Mouse (Mus musculus) forebrain, embryonic 11.5 days (tissue): ENCODE measurements around the gene E130114P18Rik. TPM values are rescaled to one million over a fixed set of nuclear protein-coding genes. Genes with fewer than 3 reads are reported as not detected.

ENCODE experiments used
- ATAC-seq: fragments of 200-750 bp; cut with Nextera tagmentation; replicated peaks from 2 replicates; pipeline ENCODE4 v1.8.0; 2017; ENCODE audit warnings: moderate TSS enrichment; ENCODE audit not compliant: low FRiP score
- DNase-seq: peaks from one replicate; pipeline ENCODE4 v3.0.0-alpha.2; 2017; ENCODE audit warnings: low spot score
- H3K27ac ChIP-seq: fragments of 300-500 bp; sonication (generic); 2 replicates; pipeline ENCODE4 v1.5.1; 2014; ENCODE audit warnings: low read depth, low read length
- H3K27me3 ChIP-seq: fragments of 300-500 bp; sonication (generic); 2 replicates; pipeline ENCODE4 v1.6.1; 2014; ENCODE audit warnings: mild to moderate bottlenecking, low read length, mixed read lengths; ENCODE audit not compliant: control insufficient read depth, insufficient read depth
- H3K36me3 ChIP-seq: fragments of 300-500 bp; sonication (generic); 2 replicates; pipeline ENCODE4 v1.6.1; 2014; ENCODE audit warnings: mild to moderate bottlenecking, low read length, moderate library complexity, mixed read lengths; ENCODE audit not compliant: control insufficient read depth, insufficient read depth
- H3K4me1 ChIP-seq: fragments of 300-500 bp; sonication (generic); replicated peaks from 2 replicates; pipeline ENCODE4 v1.6.1; 2014; ENCODE audit warnings: low read length, mixed read lengths; ENCODE audit not compliant: control insufficient read depth, insufficient read depth
- H3K4me2 ChIP-seq: fragments of 300-500 bp; sonication (generic); 2 replicates; pipeline ENCODE4 v1.6.1; 2014; ENCODE audit warnings: low read depth, mild to moderate bottlenecking, low read length, moderate library complexity, mixed read lengths; ENCODE audit not compliant: severe bottlenecking
- H3K4me3 ChIP-seq: fragments of 300-500 bp; sonication (generic); 2 replicates; pipeline ENCODE4 v1.5.1; 2014; ENCODE audit warnings: low read depth, low read length
- H3K9ac ChIP-seq: fragments of 300-500 bp; sonication (generic); 2 replicates; pipeline ENCODE4 v1.6.1; 2014; ENCODE audit warnings: low read length
- H3K9me3 ChIP-seq: fragments of 300-500 bp; sonication (generic); 2 replicates; pipeline ENCODE4 v1.6.1; 2016; ENCODE audit warnings: low read length, mixed read lengths; ENCODE audit not compliant: control insufficient read depth
- WGBS: fragments of 180-500 bp; shearing (Covaris S2); extraction: QIAGEN DNeasy Blood & Tissue Kit; methylation state at CpG from one replicate; pipeline ENCODE4 v1.1.7; 2014; 5-methylcytosine and 5-hydroxymethylcytosine counted together
- polyA plus RNA-seq: library from polyadenylated mRNA; unstranded; fragments of >200 nt; fragmentation: Nextera tagmentation; extraction: Ambion mirVana; gene quantifications from 2 replicates; pipeline ENCODE4 v1.2.1, GENCODE M21; 2014

Gene E130114P18Rik
- polyA plus RNA-seq, 1 experiment from 2014 or later: 45.7 TPM

DNA sequence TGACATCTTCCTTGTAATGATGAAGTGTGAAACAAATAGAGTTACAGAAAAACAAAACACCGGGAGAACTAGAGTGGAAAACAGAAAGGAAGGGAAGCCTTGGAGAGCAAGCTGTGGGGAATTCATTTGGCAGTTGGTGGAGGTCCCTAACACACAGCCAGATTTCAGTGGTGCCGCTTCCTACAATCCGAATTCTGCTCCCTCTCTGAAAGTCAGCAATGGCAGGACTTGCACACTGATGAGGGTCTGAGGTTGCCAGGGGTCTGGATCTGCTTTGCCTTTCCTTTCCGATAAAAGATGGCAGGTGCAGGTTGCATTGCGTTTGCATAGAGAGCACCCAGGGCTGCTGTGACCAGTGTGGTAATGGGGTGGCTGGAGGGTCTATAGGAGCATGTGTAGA, 18.1 kb upstream of the E130114P18Rik start:
- H3K27ac ChIP-seq: no peak overlapping the region
- DNase-seq (no peak), ATAC-seq (no peak)
- no peaks in the 10 kb centered on the region for H3K9me3 ChIP-seq
- H3K27me3 ChIP-seq: no peaks in the 10 kb centered on the region
- no peaks in the 10 kb centered on the region; the same call in 1 of the 2 replicates for H3K36me3 ChIP-seq
- no peak overlapping the region for H3K4me2 ChIP-seq
- H3K4me1 ChIP-seq: 0 out of 2 replicates have a peak, but pooled peaks cover 2% of the 10 kb centered on the region
- H3K9ac ChIP-seq: no peak overlapping the region
- WGBS: 80% methylated on average over 5 of the region's 5 CpGs
- no peak overlapping the region for H3K4me3 ChIP-seq

DNA sequence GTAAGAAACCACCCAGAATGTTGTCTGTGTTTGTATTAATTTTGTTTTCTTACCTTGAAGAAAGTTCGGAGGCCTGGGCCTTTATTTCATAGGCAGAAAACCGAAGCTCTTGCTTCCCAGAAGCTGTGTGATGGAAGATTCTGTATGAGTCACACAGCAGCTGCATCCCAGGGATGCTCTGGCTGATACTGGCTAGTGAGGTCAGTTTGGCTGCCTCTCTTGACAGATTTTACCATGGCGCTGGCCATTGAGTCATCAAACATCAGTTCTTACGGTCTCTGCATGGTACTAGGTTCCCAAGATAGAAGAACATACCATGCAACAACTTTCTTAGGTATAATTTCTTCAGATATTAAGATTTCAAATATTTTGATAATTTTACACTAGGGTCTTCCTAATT, 17.0 kb upstream of the E130114P18Rik start:
- H3K27me3 ChIP-seq: no peaks in the 10 kb centered on the region
- H3K27ac ChIP-seq: no peak overlapping the region
- 0 out of 2 replicates have a peak, but pooled peaks cover 2% of the 10 kb centered on the region for H3K4me1 ChIP-seq
- ATAC-seq (no peak), DNase-seq (no peak)
- no peaks in the 10 kb centered on the region; the same call in 1 of the 2 replicates for H3K36me3 ChIP-seq
- H3K4me2 ChIP-seq: no peak overlapping the region
- no peak overlapping the region for H3K4me3 ChIP-seq
- 90% methylated on average over 4 of the region's 4 CpGs for WGBS
- no peak overlapping the region for H3K9ac ChIP-seq
- no peaks in the 10 kb centered on the region for H3K9me3 ChIP-seq

DNA sequence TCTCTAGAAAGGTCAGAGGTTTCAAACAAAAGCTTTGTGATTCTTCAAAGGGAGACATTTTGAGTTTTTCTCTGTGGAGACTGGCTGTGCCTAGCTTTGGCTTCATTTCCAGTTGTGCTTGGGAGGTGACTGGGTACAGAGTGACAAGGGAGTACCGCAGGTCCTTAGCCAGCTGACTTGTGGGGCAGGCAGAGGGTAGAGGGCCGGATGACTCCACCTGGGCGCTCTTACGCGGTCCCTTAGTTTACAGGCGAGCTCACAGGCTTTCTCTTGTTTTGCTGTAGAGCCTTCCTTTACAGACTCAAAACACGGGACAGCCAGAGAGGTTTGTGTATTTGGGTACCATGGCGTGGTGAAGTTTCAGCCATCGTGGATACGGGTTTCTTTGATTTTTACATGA, 16.1 kb upstream of the E130114P18Rik start:
- Histone ChIP-seq H3K4me2 (no peak overlapping the region), H3K4me3 (no peak overlapping the region), H3K27ac (no peak overlapping the region), H3K9me3 (no peaks in the 10 kb centered on the region), H3K9ac (no peak overlapping the region), H3K36me3 (no peaks in the 10 kb centered on the region; the same call in 1 of the 2 replicates), H3K27me3 (no peaks in the 10 kb centered on the region), H3K4me1 (0 out of 2 replicates have a peak, but pooled peaks cover 2% of the 10 kb centered on the region)
- 88% methylated on average over 10 of the region's 10 CpGs for WGBS
- no peak for ATAC-seq
- no peak for DNase-seq

DNA sequence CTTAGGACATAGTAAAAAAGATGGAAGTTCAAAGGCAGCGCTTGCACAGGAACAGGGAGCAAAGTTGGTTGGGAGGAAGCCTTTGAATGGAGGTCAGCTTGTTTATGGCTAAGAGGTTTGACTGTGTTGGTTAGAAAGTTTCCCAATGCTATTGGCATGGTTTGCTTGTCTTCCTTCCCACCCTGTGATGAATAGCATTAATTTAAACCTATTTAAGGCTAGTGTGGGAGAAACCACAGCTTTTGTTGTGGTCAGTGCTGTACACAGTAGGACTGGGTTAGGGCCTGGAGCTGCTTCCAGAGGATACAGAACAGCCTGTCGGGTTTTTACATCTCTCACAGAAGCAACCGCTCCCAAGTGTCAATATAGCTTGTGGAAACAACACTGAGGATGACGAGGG, 10.7 kb upstream of the E130114P18Rik start:
- peaks cover 1% of the 10 kb centered on the region; the same call in 1 of the 2 replicates for H3K36me3 ChIP-seq
- no peak for ATAC-seq
- H3K4me3 ChIP-seq: no peak overlapping the region
- H3K9me3 ChIP-seq: no peaks in the 10 kb centered on the region
- H3K27ac ChIP-seq: no peak overlapping the region
- DNase-seq: no peak
- WGBS: 76% methylated on average over 4 of the region's 4 CpGs
- H3K4me1 ChIP-seq: peaks cover 2% of the 10 kb centered on the region; the same call in 1 of the 2 replicates
- H3K4me2 ChIP-seq: no peak overlapping the region
- no peak overlapping the region for H3K9ac ChIP-seq
- no peaks in the 10 kb centered on the region; the same call in 1 of the 2 replicates for H3K27me3 ChIP-seq

- H3K27ac ChIP-seq: no peak overlapping the region
- WGBS: 82% methylated on average over 3 of the region's 3 CpGs
- no peak for DNase-seq
Observed at GRCm38 (mm10) chr4:97787515-97787914, 9.6 kb upstream of the E130114P18Rik start.

DNA sequence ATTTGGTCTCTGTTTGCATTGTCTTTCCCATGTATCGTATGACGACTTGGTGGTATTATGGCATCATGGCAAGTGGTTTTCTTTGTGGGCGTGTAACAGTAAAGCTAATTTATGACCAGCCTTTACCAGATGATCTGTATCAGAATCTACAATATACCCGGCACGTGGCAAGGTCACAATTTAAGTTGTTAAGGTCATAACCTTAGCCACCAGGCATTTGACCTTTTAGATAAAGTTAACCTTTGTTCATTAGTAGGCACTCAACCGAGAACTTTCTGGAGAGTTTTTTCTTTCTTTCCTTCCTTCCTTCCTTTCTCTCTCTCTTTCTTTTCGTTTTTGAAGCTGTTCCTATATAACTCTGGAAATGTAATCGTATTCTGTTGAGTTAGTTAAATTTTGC, 8.7 kb upstream of the E130114P18Rik start:
- H3K4me3 ChIP-seq: no peak overlapping the region
- H3K27me3 ChIP-seq: no peaks in the 10 kb centered on the region; the same call in 1 of the 2 replicates
- H3K36me3 ChIP-seq: peaks cover 7% of the 10 kb centered on the region
- 63% methylated on average over 8 of the region's 8 CpGs for WGBS
- H3K4me2 ChIP-seq: no peak overlapping the region
- DNase-seq (no peak), ATAC-seq (no peak)
- no peak overlapping the region for H3K9ac ChIP-seq
- no peaks in the 10 kb centered on the region; the same call in 1 of the 2 replicates for H3K4me1 ChIP-seq
- H3K27ac ChIP-seq: no peak overlapping the region
- H3K9me3 ChIP-seq: no peaks in the 10 kb centered on the region; the same call in 1 of the 2 replicates

More at GRCm38 (mm10) chr4:97787515-97787914, 9.6 kb upstream of the E130114P18Rik start:
- Histone ChIP-seq H3K9ac (no peak overlapping the region), H3K4me2 (no peak overlapping the region), H3K4me1 (peaks cover 2% of the 10 kb centered on the region; the same call in 1 of the 2 replicates), H3K4me3 (no peak overlapping the region), H3K36me3 (peaks cover 7% of the 10 kb centered on the region), H3K9me3 (no peaks in the 10 kb centered on the region; the same call in 1 of the 2 replicates), H3K27me3 (no peaks in the 10 kb centered on the region; the same call in 1 of the 2 replicates)
- no peak for ATAC-seq

DNA sequence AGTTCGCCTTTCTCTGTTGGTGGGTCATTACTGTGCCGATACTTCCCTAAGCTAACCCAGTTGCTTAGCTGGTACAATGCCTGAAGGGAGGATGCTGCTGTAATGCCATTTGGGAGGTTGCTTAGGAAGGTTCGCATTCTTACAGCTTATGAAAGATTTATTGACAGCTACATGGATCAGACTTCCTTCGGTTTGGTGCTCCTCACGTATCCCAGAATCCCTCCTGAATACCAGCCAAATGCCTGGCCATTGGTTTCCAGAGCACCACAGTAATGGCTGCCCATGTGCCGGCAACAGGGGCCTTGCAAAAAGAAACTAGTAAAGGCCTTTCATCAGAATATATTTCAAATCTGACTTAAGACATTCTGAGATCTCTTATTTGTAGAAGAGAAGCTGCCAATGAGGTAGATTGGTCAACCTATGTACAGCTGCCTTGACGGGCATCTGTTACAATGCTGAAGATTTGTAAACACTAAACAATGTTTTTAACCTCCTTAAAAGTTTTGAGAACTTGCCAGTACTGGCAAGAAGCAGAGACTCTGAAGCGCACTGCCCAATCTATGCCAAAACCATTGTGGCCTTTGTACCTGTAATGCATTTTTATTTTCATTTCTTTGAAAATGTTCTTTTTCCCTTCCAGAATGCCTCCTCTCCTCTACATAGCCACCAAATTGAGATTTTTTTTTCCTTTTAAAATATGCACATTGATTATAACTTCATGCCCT, 7.8 kb upstream of the E130114P18Rik start:
- ATAC-seq (no peak), DNase-seq (no peak)
- H3K27ac ChIP-seq: no peak overlapping the region
- H3K4me1 ChIP-seq: no peaks in the 10 kb centered on the region; the same call in 1 of the 2 replicates
- H3K4me2 ChIP-seq: no peak overlapping the region
- H3K9ac ChIP-seq: no peak overlapping the region
- H3K36me3 ChIP-seq: peaks cover 7% of the 10 kb centered on the region
- WGBS: 89% methylated on average over 8 of the region's 8 CpGs
- no peaks in the 10 kb centered on the region; the same call in 1 of the 2 replicates for H3K27me3 ChIP-seq
- H3K9me3 ChIP-seq: no peaks in the 10 kb centered on the region; the same call in 1 of the 2 replicates
- H3K4me3 ChIP-seq: no peak overlapping the region

DNA sequence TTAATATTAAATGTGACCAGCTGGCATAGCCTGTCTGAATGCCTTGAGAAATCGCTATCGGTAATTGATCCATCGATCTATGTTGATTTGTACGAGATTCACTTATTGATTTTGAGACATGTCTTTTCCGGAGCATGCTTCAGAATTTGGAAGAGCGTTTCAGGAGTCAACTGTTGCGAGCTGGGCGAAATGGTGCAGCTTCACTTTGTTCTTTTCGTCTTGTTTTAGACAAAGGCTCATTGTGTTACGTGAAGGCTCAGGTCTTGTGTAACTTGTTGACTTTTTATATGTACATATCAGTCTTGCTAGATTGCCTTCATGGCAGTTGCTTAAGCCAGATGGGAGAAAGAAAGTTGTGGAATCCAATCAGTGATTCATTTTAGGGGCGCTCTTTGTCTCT, 6.4 kb upstream of the E130114P18Rik start:
- DNase-seq (no peak), ATAC-seq (no peak)
- Histone ChIP-seq H3K4me3 (no peak overlapping the region), H3K4me2 (no peak overlapping the region), H3K9me3 (no peaks in the 10 kb centered on the region; the same call in 1 of the 2 replicates), H3K27ac (no peak overlapping the region), H3K4me1 (no peaks in the 10 kb centered on the region; the same call in 1 of the 2 replicates), H3K36me3 (peaks cover 7% of the 10 kb centered on the region), H3K27me3 (peaks cover 2% of the 10 kb centered on the region; the same call in 1 of the 2 replicates), H3K9ac (no peak overlapping the region)
- 91% methylated on average over 11 of the region's 11 CpGs for WGBS
